Mouse (Mus musculus) left cerebral cortex, postnatal 25 days (tissue): ENCODE measurements at regions not wholly inside any gene's neighbourhood (a gene's known extent, or its start where the extent isn't known, plus 50 kb on each side); places are given as distances from the start of the nearest gene placed in this dataset.

Experiments
- DNase-seq, 2 experiments: peaks; one replicate each; pipeline ENCODE4 v3.0.0; 2022; ENCODE audit warnings: low spot score in 2 of 2, mixed read lengths in 1 of 2
- intact Hi-C: fragments of 180-260 bp; cut with DNase I; formaldehyde crosslinking; loops from one replicate; pipeline ENCODE4 v1.15.1; 2025

DNA sequence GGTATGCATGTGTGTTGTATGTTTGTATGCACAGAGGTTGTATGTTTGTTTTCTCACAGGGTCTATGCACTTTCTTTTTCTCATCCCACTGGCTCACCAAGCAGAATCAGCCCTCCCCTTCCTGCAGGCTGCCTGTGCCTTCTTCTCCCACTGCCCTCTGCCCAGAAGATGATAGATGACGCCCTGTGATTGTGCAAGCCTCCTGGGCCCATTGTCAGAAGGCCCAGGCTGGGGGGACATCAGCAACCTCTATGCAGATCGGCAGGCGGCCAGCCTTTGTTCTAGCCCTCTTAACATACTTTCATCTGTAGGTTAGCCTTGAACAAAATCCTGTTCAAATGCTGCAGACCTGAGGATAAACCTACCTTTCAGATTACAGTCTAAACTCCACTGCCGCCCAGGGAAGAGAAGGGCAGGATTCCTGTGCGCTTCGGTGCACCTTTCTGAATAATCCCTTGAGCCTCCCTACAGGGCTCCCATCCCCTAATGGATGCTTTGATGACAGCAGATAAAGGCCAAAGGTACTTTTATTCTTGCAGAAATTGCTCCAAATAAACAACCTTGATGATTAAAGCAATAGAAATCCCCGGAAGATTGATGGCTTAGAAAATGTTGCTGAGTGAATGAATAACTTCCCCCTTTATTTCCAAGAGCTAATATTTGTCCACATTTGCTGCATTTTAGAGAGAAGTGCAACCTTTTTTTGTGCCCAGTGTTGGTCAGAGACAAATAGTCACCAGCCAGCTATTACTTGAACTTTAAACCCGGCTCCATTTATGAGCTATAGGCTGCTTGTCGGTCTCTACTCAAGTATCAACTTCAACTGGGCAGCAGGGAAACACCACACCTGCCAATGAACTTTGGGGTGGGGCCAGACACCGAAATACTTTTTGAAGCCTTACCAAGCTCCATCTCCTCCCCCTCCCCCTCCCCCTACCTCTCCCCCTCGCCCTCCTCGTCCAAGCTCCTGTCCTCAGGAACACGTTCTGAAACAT lies 279.4 kb downstream of the Fam49a start:
- intact Hi-C loops, result no loop called here
- DNase-seq, result no peak

DNA sequence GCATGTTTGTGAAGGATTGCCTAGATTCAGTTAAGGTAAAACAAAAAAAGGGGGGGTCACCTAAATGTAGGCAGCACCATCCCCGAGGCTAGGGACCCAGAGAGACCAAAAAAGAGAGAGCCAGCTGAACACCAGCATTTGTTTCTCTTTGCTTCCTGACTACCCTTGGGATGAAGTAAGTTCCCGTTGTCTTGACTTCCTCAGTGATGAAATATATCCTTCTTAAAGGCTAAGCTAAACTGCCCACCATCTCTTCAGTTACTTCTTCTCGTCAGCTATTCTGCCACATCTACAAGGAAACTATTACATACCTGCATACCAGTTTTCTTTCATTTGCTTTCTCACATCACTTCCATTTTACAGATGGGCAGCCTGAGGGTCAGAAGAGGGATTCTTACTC lies 277.4 kb downstream of the Fam49a start:
- DNase-seq, result no peak
- intact Hi-C loops, result no loop called here

DNA sequence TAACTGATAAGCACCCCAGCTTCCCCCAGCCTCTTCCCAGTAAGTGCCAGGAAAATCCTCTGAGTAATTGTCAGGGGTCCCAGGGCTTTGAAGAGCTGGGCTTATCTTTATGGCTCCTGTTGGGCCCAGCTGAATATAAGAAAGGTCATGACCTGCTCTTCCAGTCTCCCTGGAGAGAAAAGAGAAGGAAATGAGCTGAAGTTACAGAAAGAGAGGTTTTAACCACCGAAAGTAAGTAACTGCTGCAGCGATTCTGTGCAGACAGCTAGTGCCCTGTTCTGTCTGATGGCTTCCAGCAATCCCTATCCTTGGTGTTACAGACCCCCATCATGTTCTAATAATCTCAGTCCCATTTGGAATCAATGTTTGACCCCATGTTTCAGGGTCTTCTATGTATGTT lies 272.8 kb downstream of the Fam49a start:
- intact Hi-C loops, result no loop called here
- no peak for DNase-seq

DNA sequence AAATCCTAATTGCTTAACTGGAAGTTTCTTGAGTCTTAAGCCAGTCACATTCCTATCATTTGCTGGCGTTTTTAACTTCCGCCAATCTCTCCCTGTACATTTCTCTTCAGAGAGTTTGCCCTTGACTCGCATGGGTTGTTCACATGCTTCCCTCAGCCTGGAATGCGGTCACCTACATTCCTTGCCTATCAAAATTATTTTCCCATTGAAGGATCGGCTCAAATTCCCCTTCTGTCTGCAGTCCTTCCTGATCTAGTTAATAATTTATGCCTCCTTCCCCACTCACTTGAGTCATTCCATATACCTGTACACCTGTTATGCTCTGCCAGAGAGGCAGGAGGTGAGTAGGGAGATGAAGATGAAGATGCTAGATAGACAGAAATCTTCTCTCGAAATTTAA lies 268.9 kb downstream of the Fam49a start:
- no peak for DNase-seq
- intact Hi-C loops, result no loop called here

- no peak for DNase-seq
- intact Hi-C loops, result no loop called here
Measured at GRCm38 (mm10) chr12:12529541-12529940, 267.6 kb downstream of the Fam49a start.

DNA sequence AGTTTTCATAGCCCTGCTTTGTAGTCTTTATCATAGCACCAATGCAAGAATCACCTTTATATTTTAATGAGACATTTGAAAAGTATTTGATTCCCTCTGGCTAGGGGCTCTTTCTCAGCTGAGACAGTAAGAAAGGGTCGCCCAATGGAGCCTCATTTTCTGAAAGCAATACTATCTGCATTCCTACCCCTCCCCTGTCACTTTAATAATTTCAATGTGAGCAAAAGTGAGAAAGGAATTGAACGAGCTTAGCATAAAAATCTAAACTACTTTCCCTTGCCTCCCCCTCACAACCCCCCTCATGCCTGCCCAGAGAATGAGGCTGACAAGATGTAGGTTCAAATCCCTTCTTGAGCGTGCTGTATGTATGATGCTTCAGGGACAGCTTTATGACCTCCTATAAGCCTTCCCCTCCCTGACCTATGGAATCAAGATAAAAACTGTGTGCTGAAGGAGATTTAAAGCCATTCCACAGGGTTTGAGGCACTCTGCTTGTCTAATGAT lies 266.6 kb downstream of the Fam49a start:
- intact Hi-C loops, result no loop called here
- no peak for DNase-seq

- DNase-seq, result no peak
- intact Hi-C loops, result no loop called here
Measured at GRCm38 (mm10) chr12:12527766-12528477, 266.0 kb downstream of the Fam49a start.

DNA sequence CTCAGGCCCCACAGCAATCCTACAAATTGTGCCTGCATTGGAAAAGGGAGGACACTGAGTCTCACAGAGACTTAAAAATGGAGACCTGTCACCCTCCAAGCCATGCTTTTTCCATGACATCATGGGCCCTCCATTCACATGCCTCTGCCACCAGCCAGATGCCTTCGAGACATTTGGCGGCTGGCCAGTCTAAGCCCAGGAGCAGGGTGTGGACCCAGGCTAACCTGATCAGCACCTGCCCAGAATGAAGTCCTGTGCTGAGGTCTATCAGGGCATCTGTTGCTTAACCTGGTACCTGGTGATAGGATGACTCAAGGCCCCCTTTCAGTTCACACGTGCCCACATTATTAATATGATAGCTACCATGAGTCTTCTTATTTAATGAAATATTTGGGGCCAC lies 265.4 kb downstream of the Fam49a start:
- intact Hi-C loops, result no loop called here
- no peak for DNase-seq

GRCm38 (mm10) chr12:12520311-12520852 lies 258.4 kb downstream of the Fam49a start:
- intact Hi-C loops, result no loop called here
- DNase-seq, result no peak

DNA sequence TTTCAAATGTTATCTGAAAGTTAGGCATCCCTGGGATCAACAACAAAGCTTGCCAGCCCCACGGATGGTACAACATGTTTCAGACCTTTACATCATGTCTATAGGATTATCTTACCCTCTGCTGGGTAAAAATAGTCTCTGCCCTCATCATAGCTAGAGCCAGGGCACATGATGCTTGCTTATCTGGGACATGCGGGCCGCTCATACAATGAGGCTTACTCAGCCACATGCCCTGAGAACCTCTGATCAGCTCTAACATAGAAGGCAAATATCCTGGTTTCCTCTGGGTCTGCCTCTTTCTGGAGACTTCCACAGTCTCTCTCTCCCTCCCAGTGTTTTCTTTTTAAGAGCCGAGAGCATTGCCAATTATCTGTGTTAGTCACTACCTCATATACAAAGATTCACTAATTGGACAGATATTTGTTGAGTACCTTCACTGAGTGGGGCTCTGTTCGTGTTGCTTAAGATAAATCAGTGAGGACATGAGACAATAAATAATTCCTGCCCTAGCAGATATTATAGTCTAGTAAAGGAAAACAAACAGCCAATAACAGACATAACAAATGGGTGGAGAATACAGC lies 256.6 kb downstream of the Fam49a start:
- intact Hi-C loops, result no loop called here
- no peak for DNase-seq

DNA sequence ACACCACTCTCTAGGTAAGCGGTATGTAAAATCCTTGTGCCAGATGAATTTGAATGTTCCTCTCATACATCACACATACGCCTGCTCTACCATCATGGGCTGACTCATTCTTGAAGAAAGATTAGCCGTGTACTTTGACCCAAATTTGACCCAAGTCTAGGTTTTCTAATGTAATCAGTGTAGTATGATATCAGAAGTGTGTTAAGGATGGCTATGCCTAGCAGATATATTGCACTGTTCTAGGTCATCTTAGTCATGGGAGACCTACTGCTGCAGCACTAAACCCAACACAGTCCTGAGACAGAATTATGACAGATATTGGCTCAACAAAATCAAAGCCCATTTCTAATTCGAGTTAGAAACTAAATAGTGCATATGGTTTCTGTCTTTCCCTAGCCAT lies 255.1 kb downstream of the Fam49a start:
- intact Hi-C loops, result no loop called here
- DNase-seq, result no peak

DNA sequence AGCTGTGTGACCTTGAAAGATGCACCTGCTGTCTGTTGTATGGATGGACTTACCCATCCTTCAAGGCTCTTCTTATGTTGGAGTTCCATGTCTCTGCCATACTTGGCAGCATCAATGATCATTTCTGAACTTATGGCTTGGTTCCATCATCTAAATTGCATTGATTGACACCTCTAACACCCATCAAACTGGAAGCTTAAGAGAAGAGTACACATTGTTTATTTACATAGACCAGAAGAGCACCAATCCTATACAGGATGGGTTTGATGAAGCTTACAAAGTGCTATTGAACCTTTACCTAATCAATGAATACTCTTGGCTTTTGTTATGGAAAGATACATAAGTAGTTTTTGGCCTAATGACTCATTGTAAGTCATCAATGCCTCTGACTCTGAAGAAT lies 248.8 kb downstream of the Fam49a start:
- DNase-seq, result no peak
- intact Hi-C loops, result no loop called here

DNA sequence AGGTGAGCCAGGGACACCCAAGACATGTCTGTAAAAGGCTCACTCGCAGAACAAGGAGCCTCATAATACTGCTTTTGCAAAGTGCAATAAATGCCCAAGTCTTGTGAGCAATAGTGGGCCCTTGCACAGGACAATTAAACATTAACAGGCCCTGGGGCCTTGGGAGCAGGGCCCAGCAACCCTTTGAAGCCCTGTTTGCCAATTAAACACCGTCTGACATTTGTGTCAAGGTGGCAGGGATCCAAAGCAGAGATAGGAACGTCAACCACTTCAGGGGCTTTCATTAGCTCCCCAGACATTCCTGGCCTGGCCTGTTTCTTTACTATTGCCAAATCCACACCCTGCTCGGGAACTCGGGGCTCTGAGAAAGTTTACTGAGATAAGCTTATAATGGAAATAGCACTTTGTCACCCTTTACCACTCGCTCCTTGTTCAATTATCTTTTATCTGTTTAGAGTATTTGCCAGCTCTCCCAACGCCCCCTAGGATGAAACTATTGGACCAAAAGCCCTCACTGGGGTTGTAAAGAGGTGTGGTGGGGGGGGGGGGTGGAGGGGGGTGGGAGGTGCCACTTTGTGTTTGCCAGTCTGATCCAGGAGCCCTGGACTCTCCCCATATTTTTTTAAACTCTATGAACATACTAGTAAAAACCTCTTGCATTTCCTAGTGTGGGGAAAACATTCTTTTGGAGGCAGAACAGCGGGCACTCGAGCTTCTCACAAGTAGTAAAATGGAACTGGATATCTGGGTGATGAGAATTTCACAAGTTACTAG lies 247.4 kb downstream of the Fam49a start:
- intact Hi-C loops, result no loop called here
- DNase-seq, result no peak

- intact Hi-C loops, result no loop called here
- no peak for DNase-seq
Measured at GRCm38 (mm10) chr12:12508487-12509125, 246.7 kb downstream of the Fam49a start.

DNA sequence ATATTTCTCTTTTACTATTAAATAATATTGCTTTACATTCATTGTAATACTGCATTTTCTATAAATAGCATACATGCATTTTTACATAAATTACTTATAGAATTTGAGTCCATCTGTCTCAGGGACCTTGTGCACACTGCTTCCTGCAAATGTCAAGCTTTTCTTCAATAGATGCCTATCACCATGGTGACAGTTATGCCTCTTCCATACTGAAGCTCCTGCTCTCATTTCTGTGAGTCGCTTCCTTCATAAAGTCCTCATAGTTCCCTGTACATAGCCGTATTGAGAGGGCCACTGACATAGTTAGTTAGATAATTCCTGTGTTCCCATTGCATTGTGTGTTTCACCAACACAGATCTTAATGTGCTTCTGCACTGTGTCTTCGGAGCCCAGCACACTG lies 244.7 kb downstream of the Fam49a start:
- intact Hi-C loops, result no loop called here
- no peak for DNase-seq

DNA sequence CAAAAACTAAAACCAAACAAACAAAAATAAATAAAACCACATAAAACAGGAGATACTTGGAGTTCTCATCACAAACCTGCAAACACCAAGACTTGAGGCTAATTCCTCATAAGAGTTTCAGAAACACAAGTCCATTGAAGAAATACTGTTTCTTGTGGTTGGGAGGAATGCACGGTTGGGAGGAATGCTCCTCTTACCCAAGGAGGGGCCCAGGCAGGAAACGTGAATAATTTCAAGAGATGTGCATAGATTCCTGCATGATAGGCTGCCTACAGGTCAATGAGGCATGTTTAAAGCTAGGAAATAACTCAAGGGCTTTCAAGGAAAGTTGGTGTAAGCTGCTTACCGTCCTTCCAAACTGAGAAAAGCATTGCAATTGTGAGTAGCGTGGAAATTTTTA lies 243.7 kb downstream of the Fam49a start:
- intact Hi-C loops, result no loop called here
- DNase-seq, result no peak

- no peak for DNase-seq
- intact Hi-C loops, result no loop called here
Measured at GRCm38 (mm10) chr12:12499903-12500302, 238.0 kb downstream of the Fam49a start.

- DNase-seq, result no peak
- intact Hi-C loops, result no loop called here
Measured at GRCm38 (mm10) chr12:12498621-12499020, 236.7 kb downstream of the Fam49a start.

DNA sequence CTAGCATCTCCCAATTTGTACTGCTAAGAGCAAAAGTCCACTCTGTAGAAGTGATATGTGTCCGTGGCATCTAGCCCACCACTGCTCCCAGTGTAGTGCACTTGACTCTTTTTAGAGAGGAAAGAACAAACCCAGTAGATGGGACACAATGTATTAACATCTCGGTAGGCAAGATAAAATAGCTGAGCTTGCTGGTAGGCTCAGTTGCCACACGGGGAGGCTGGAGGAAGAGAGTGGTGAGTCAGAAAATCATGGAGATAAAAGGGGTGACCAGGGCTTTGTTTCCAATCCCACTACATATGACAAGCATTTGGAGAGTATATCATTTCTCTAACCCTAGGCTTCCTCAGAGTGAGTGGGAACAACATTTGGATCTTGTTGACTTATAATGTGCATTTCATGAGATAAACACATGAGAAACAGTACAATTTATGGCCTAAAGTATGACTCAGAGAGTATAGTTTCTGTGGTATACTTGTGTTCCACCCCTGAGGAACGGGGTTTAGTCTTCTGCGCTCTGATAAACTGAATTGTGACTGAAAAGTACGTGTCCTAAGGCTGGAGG lies 235.4 kb downstream of the Fam49a start:
- DNase-seq, result no peak
- intact Hi-C loops, result no loop called here
